Mouse (Mus musculus): Measurements from ENCODE around the gene Zfp451. TPM values are rescaled to one million over a fixed set of nuclear protein-coding genes. Genes with fewer than 3 reads are reported as not detected.

The Zfp451 gene
- polyA plus RNA-seq, 1 experiment from 2014 or later = 29.2 TPM

DNA sequence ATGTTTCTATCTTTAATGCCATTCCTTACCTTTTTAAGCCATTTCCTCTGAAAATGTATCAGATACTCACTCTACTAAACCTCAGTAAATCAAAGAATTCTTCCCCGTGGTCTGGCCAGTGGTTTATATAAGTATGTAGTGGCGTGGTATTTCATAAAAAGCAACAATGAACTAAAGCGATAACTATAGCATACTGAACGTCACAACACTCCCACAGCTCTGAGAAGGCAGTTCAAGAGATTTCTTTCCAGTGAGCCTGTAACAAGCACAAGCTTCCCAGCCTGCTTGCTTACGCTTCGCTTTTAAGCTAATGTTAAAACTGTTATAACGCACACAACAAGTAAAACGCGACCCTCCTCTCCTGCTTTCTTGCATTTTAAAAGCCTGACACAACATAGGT, 42.3 kb downstream of the Zfp451 start:
- Histone ChIP-seq H3K4me3 (no peak overlapping the region), H3K36me3 (peaks cover 89% of the 10 kb centered on the region), H3K9me3 (no peaks in the 10 kb centered on the region), H3K4me1 (replicated peaks) (peaks cover under 1% of the 10 kb centered on the region; the same call in 1 of the 2 replicates), H3K27ac (no peak overlapping the region), H3K27me3 (ENCODE audit: insufficient read depth, poor library complexity, severe bottlenecking) (no peaks in the 10 kb centered on the region)
- no peak for DNase-seq (ENCODE audit: low spot score)
- 95% methylated on average over 9 of the region's 9 CpGs for WGBS

DNA sequence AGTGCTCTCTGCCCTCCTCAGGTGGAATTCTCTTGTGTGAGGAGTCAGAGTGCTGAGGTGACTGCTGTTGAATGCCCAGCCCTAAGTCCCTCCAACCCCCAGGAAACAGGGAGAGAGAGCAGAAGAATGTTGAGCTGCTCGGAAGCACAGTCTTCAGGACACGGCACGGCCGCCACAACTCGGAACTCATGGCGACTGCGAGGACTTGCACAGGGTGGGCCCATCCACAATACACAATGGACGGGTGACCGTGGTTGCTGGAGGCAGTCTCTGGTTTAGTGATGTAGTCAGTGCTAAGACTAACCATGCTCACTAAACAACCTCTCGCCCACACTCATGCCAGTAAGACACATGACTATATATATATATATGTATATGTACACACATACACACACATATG, 42.8 kb downstream of the Zfp451 start:
- H3K27me3 ChIP-seq (ENCODE audit: insufficient read depth, poor library complexity, severe bottlenecking) = no peaks in the 10 kb centered on the region
- no peaks in the 10 kb centered on the region for H3K9me3 ChIP-seq
- WGBS = 95% methylated on average over 10 of the region's 10 CpGs
- peaks cover 89% of the 10 kb centered on the region for H3K36me3 ChIP-seq
- no peak for DNase-seq (ENCODE audit: low spot score)
- peaks cover 4% of the 10 kb centered on the region; the same call in 1 of the 2 replicates for H3K4me1 ChIP-seq (replicated peaks)
- H3K4me3 ChIP-seq = no peak overlapping the region
- H3K27ac ChIP-seq = no peak overlapping the region

DNA sequence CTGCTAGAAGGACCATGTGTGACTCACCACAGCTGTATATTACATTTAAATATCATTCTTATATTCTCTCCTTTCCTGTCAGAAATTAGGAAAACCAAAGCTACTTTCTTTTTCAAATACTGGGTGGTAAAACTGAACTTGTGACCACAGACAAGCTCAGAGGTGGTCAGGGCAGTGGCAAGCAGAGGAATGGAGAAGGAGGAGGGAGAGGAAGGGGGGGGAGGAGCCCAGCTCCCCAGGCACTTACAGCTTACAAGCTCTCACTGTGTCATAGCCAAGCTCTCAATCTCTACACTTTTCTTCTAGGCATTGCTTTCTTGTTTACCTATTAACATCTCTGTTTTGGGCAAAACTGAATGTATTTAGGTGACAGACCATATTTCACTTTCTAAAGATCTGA, 45.6 kb downstream of the Zfp451 start:
- Histone ChIP-seq H3K27ac (no peak overlapping the region), H3K9me3 (no peaks in the 10 kb centered on the region), H3K36me3 (peaks cover 78% of the 10 kb centered on the region), H3K4me1 (replicated peaks) (peaks cover 4% of the 10 kb centered on the region; the same call in 1 of the 2 replicates), H3K4me3 (no peak overlapping the region), H3K27me3 (ENCODE audit: insufficient read depth, poor library complexity, severe bottlenecking) (no peaks in the 10 kb centered on the region)
- no peak for DNase-seq (ENCODE audit: low spot score)

DNA sequence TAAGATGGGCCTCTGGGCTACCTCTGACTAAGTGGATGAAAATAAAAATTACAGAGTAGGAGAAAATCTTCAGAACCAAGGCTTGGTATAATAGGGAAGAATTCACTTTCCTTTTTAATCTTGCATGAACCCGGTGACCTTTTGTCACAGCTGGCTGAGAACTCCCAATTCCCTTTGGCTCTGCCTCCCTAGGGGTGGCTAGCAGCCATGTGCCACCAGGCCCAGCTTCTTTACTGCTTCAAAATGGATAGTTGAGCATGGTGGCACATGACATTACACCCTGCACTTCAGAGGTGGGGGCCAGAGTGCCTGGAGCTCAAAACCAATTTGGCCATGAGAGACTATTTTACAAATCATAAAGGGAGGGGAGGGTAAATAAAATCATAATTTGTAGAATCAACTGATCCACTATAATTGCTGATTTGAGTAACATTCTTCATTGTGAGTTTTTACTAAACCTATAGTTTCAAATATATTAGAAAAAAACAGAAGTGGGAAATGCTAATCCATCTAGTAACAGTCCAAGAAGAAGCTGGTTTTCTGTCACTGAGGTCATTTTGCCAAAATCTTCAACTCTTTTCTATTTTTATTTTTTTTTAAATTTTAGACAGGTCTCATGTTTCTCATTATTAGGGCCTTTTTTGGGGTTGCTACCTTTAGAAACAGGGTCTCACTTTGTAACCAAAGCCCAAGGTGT, 46.2 kb downstream of the Zfp451 start:
- Histone ChIP-seq H3K4me1 (replicated peaks) (peaks cover 4% of the 10 kb centered on the region; the same call in 1 of the 2 replicates), H3K36me3 (peaks cover 74% of the 10 kb centered on the region), H3K4me3 (no peak overlapping the region), H3K27ac (no peak overlapping the region), H3K27me3 (ENCODE audit: insufficient read depth, poor library complexity, severe bottlenecking) (no peaks in the 10 kb centered on the region), H3K9me3 (no peaks in the 10 kb centered on the region)
- WGBS = 81% methylated on average over 1 of the region's 1 CpGs
- DNase-seq (ENCODE audit: low spot score) = no peak

DNA sequence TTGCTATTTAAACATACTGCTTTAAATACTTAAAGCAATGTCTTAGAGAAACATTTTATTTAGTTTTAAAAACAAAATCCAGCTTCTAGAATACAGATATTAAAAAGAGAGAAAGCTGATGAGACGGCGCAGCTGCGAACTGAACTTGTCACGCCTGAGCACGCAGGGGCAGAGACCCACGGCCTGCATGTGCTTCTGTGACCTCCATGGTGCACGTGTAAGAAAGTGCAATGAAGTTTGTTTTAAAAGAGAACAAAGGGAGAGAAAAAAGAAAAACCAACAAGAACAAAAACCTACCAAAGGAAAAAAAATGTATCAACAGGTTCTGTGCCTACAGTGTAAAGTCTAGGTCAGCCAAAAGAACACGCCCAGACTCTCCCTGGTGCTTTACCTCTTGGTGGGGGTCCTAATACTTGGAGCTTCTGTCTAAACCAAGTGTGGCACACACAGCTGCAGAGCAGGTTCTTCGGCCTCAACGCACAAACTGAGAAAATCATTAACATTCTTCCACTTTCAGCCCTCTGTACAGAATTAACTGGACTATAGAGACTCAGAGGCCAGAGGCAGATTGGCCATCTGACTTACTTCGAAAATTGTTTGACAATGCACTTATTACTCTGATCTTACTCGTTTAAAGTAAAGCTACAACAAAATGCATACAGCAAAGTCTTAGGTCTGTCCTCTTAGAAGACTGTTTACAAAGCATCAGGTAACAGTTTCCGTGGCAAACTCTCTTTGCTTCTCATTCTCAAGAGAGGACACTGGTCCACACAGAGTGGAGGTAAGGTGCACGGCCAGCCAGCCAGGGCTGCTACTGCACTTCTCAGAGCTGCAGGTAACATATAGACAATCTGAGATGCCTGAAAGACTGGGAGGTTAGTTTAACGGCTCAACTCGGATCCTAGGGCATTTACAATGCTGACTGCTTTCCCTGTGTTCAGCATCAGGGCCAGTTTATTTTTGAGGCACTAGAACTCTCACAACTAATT, 47.6 kb downstream of the Zfp451 start:
- no peaks in the 10 kb centered on the region for H3K9me3 ChIP-seq
- 81% methylated on average over 16 of the region's 16 CpGs for WGBS
- peaks cover 4% of the 10 kb centered on the region; the same call in 1 of the 2 replicates for H3K4me1 ChIP-seq (replicated peaks)
- H3K36me3 ChIP-seq = peaks cover 65% of the 10 kb centered on the region
- H3K27ac ChIP-seq = no peak overlapping the region
- no peak for DNase-seq (ENCODE audit: low spot score)
- H3K4me3 ChIP-seq = no peak overlapping the region
- no peaks in the 10 kb centered on the region for H3K27me3 ChIP-seq (ENCODE audit: insufficient read depth, poor library complexity, severe bottlenecking)

DNA sequence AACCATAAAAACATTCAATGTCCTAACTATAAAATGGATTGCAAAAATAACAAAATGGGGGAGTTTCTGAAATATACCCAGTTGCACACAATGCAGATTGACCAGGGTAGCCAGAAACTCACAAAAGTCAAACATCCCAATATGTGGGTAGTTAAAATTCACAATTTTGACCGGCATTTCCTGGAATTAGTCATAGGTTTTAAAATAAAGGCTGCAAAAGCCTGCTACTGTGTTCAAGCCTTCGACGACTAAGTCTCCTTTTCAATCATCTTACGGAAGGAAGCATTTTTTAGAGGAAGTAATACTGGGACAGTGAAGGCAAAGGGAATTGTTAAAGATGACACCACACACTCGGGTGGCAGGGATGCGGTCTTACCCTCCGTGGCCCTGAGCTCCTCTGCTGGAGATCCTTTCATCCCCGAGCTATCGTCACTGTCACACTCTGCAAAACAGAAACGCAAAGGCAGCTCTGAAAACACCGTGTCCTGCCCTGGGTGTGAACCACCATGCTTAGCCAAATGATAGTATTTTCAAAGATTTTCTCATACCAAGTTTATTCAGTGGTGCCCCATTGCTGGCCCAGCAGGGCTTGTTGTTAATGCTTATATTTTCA, 48.8 kb downstream of the Zfp451 start:
- 86% methylated on average over 11 of the region's 11 CpGs for WGBS
- Histone ChIP-seq H3K9me3 (no peaks in the 10 kb centered on the region), H3K36me3 (peaks cover 59% of the 10 kb centered on the region), H3K27ac (no peak overlapping the region), H3K27me3 (ENCODE audit: insufficient read depth, poor library complexity, severe bottlenecking) (no peaks in the 10 kb centered on the region), H3K4me3 (no peak overlapping the region), H3K4me1 (replicated peaks) (peaks cover 4% of the 10 kb centered on the region; the same call in 1 of the 2 replicates)
- DNase-seq (ENCODE audit: low spot score) = no peak

DNA sequence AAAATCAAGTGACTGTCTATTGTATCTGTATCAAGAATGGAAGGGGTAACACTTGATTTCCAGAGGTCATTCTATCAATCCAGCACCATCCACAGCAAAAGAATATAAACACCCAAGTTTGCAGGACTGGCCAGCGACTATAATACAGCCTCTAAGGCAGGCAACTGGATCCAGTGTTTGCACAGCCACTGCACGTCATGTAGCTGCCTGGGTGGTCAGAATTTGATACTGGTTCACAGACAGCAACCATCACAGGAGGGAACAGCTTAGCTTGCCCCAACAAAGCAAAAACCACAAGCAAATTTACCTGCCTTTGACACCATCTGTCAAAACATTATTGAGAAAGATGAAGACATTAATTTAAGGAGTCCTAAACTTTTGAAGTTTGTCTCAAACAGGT, 50.6 kb downstream of the Zfp451 start:
- H3K36me3 ChIP-seq = peaks cover 52% of the 10 kb centered on the region
- H3K27me3 ChIP-seq (ENCODE audit: insufficient read depth, poor library complexity, severe bottlenecking) = no peaks in the 10 kb centered on the region
- no peak overlapping the region for H3K27ac ChIP-seq
- peak; percentile 24 for DNase-seq (ENCODE audit: low spot score)
- H3K4me1 ChIP-seq (replicated peaks) = peaks cover 4% of the 10 kb centered on the region; the same call in 1 of the 2 replicates
- H3K9me3 ChIP-seq = no peaks in the 10 kb centered on the region
- 60% methylated on average over 2 of the region's 2 CpGs for WGBS
- no peak overlapping the region for H3K4me3 ChIP-seq

DNA sequence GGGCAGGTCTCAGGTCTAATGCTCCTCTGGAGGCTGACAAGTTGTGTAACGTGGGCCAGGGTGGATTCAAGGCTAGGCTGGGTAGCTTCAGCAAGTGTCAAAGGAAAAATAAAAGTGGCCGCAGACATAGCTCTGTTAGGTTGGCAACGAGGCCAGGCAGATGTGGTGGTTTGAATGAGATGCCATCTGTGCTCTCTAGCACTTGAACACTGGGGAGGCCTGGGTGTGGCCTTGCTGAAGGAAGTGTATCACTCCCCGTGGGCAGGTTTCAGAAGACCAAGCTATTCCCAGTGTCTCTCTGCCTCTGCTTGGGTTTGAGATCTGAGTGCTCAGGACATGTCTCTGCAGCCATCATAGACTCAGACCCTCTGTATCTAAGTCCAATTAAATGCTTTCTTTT, 55.9 kb downstream of the Zfp451 start:
- H3K27me3 ChIP-seq (ENCODE audit: insufficient read depth, poor library complexity, severe bottlenecking) = no peaks in the 10 kb centered on the region
- no peak overlapping the region for H3K27ac ChIP-seq
- no peak for DNase-seq (ENCODE audit: low spot score)
- H3K4me1 ChIP-seq (replicated peaks) = peaks cover 21% of the 10 kb centered on the region
- peaks cover 21% of the 10 kb centered on the region for H3K36me3 ChIP-seq
- no peaks in the 10 kb centered on the region for H3K9me3 ChIP-seq
- no peak overlapping the region for H3K4me3 ChIP-seq
- 58% methylated on average over 4 of the region's 4 CpGs for WGBS

DNA sequence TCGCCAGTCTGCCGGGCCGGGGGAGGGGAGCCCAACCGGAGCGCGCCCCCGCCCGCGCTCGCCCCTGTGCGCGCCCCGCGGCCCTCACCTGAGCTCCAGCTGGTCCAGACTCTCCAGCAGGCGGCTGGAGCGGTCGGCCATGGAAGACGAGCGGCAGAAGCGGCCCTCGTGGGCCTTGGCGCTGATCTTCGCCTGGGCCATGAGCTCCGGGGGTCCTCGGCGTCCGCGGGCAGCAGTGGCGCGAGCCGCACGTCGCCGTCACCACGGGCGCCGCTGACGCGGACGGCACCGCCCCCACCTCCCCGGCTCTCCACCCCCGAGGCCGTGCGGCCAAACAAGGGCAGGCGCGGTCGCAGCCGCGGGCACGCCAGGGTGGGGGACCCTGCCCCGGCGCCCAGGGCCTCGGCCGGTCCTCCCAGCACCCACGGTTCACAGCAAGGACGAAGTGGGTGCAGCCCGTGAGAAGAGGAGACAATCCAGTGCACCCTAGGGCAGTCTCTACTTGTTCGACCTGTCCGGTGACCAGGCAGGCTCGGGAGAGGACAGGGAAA, 56.8 kb downstream of the Zfp451 start, which contains the start of gene Bag2:
Gene Bag2, minus strand, starts transcription at position 305 of the 551 bp plus-strand sequence.
- Histone ChIP-seq H3K27ac (peak within 1 kb of the TSS; percentile 91), H3K4me1 (replicated peaks) (peaks cover 21% of the 10 kb centered on the region), H3K27me3 (ENCODE audit: insufficient read depth, poor library complexity, severe bottlenecking) (no peaks in the 10 kb centered on the region), H3K36me3 (peaks cover 19% of the 10 kb centered on the region), H3K4me3 (peak within 1 kb of the TSS; percentile 62), H3K9me3 (no peaks in the 10 kb centered on the region)
- WGBS = under 1% methylated on average over 60 of the region's 61 CpGs
- peak; percentile 71 for DNase-seq (ENCODE audit: low spot score)

DNA sequence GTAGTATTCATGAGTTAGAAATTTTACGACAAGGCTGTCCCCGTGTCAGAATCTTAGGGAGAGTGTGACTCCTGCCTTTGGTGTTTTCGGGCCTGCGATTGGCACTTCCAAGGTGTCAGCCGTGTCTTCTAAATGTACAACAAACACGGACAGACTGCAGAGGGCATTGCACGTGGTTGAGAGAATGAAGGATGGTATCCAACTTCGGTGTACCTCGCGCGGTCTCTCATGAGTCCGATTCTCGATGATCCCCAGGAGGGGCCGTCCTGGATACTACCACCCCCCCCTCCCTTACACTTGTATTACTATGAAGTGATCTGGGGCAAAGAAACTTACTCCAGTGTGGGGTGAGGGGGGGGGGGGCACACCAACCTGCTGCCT, 57.4 kb downstream of the Zfp451 start:
- peak overlapping the region; percentile 91 for H3K27ac ChIP-seq
- H3K4me3 ChIP-seq = peak overlapping the region; percentile 62
- DNase-seq (ENCODE audit: low spot score) = peak; percentile 27
- peaks cover 21% of the 10 kb centered on the region for H3K4me1 ChIP-seq (replicated peaks)
- H3K9me3 ChIP-seq = no peaks in the 10 kb centered on the region
- H3K36me3 ChIP-seq = peaks cover 21% of the 10 kb centered on the region
- no peaks in the 10 kb centered on the region for H3K27me3 ChIP-seq (ENCODE audit: insufficient read depth, poor library complexity, severe bottlenecking)
- WGBS = 11% methylated on average over 14 of the region's 14 CpGs

DNA sequence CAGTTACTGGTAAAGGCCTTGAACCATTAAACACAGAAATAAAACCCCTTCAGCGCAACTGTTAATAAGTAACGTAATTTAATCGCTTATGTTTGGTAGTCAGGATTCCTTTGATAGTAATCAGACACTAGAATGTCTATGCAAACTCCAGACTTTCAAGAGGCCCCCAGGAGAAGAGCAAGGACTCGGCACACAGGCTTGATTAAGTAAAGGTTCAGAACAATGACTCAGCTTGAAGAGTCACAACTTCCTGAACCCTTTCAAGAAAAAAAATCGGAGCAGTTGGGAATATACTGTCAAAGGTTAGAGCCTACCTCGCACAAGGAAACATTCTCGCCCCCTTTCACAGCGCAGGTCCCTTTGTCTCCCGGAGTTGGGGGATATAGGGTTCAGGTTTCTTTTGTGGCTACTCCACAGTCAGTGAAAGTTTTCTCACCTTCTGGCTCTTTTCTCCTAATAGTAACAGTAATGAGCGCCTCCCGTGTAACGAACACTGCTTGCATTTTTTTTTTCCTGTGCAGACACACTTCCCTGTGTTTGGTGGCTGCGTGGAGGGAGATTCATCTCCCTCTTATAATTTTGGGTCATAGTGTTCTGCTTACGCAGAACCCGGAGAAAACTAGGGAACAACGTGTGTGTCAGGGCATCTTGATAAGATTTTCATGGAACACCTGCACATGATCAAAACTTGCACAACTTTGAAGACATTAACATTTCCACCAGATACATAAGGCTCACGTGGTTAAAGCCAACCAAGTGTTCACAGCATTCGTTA, 58.0 kb downstream of the Zfp451 start:
- H3K4me3 ChIP-seq = peak overlapping the region; percentile 62
- peaks cover 21% of the 10 kb centered on the region for H3K4me1 ChIP-seq (replicated peaks)
- H3K36me3 ChIP-seq = peaks cover 21% of the 10 kb centered on the region
- H3K27ac ChIP-seq = peak overlapping the region; percentile 91; the same call in 1 of the 2 replicates
- H3K27me3 ChIP-seq (ENCODE audit: insufficient read depth, poor library complexity, severe bottlenecking) = no peaks in the 10 kb centered on the region
- WGBS = 34% methylated on average over 18 of the region's 18 CpGs
- DNase-seq (ENCODE audit: low spot score) = no peak
- H3K9me3 ChIP-seq = no peaks in the 10 kb centered on the region

DNA sequence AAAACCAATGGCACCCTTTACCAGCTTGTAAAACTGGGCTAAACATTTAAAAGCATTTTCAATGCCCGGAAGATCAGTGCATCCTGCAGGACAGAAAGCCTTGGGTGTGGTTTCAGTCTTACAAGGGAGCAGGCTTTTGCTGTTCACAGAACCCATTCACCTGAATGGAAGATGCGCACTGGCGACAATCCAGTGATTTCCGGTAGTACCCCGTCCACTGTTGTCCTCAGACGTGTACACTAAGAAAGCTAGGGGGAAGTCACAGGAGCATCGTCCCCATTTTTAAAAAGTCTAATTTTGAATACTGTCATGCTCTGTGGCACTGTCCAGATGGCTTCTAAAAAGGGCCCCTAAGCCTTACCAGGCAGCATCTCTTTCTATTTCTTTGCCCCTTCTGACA, 58.6 kb downstream of the Zfp451 start:
- no peak overlapping the region for H3K27ac ChIP-seq
- peaks cover 21% of the 10 kb centered on the region for H3K4me1 ChIP-seq (replicated peaks)
- peaks cover 17% of the 10 kb centered on the region for H3K36me3 ChIP-seq
- no peak for DNase-seq (ENCODE audit: low spot score)
- WGBS = 86% methylated on average over 7 of the region's 7 CpGs
- peak overlapping the region; percentile 62; the same call in 1 of the 2 replicates for H3K4me3 ChIP-seq
- H3K27me3 ChIP-seq (ENCODE audit: insufficient read depth, poor library complexity, severe bottlenecking) = no peaks in the 10 kb centered on the region
- no peaks in the 10 kb centered on the region for H3K9me3 ChIP-seq

All from hindbrain, embryonic 10.5 days (tissue).